Mouse (Mus musculus) liver, embryonic 16.5 days (tissue): ENCODE measurements at regions not wholly inside any gene's neighbourhood (a gene's known extent, or its start where the extent isn't known, plus 50 kb on each side); places are given as distances from the start of the nearest gene placed in this dataset.

Source experiments
- ATAC-seq: fragments of 200-750 bp; cut with Nextera tagmentation; 2 replicates; pipeline ENCODE4 v1.8.0; 2017; ENCODE audit warnings: low read depth, mild to moderate bottlenecking, moderate number of reproducible peaks, moderate library complexity
- H3K27ac ChIP-seq: fragments of 300-500 bp; sonication (generic); 2 replicates; pipeline ENCODE4 v1.5.1; 2014; ENCODE audit warnings: mild to moderate bottlenecking, low read length
- H3K27me3 ChIP-seq: fragments of 300-500 bp; sonication (generic); 2 replicates; pipeline ENCODE4 v1.6.1; 2014; ENCODE audit warnings: low read depth, low read length, mixed read lengths; ENCODE audit not compliant: control insufficient read depth, insufficient read depth
- H3K36me3 ChIP-seq: fragments of 300-500 bp; sonication (generic); 2 replicates; pipeline ENCODE4 v1.6.1; 2014; ENCODE audit warnings: mild to moderate bottlenecking; ENCODE audit not compliant: control insufficient read depth, insufficient read depth
- H3K4me1 ChIP-seq: fragments of 300-500 bp; sonication (generic); 2 replicates; pipeline ENCODE4 v1.6.1; 2014; ENCODE audit warnings: low read depth, low read length, mixed read lengths; ENCODE audit not compliant: control insufficient read depth
- H3K4me2 ChIP-seq: fragments of 300-500 bp; sonication (generic); 2 replicates; pipeline ENCODE4 v1.6.1; 2014; ENCODE audit warnings: low read depth, low read length, mixed read lengths
- H3K4me3 ChIP-seq: fragments of 300-500 bp; sonication (generic); 2 replicates; pipeline ENCODE4 v1.5.1; 2014; ENCODE audit warnings: low read depth, mild to moderate bottlenecking, low read length
- H3K9ac ChIP-seq: fragments of 300-500 bp; sonication (generic); 2 replicates; pipeline ENCODE4 v1.6.1; 2014; ENCODE audit warnings: low read depth, low read length
- H3K9me3 ChIP-seq: fragments of 300-500 bp; sonication (generic); replicated peaks from 2 replicates; pipeline ENCODE4 v1.6.1; 2016; ENCODE audit warnings: low read length; ENCODE audit not compliant: control insufficient read depth
- WGBS: fragments of 180-500 bp; shearing (Covaris S2); extraction: QIAGEN DNeasy Blood & Tissue Kit; methylation state at CpG from one replicate; pipeline ENCODE4 v1.1.7; 2014; ENCODE audit not compliant: insufficient replicate concordance; 5-methylcytosine and 5-hydroxymethylcytosine counted together

- WGBS, result 66% methylated on average over 5 of the region's 5 CpGs
- Histone ChIP-seq H3K27me3 (no peaks in the 10 kb centered on the region), H3K9me3 (no peaks in the 10 kb centered on the region), H3K4me2 (no peak overlapping the region), H3K36me3 (no peaks in the 10 kb centered on the region), H3K27ac (no peak overlapping the region), H3K9ac (no peak overlapping the region), H3K4me3 (no peak overlapping the region), H3K4me1 (no peaks in the 10 kb centered on the region)
- ATAC-seq, result no peak
These were observed 268.6 kb upstream of the Eef2kmt start for GRCm38 (mm10) chr16:5524375-5524774.

- no peak overlapping the region for H3K9ac ChIP-seq
- no peak overlapping the region for H3K27ac ChIP-seq
- H3K27me3 ChIP-seq, result no peaks in the 10 kb centered on the region
- no peaks in the 10 kb centered on the region for H3K4me1 ChIP-seq
- no peak overlapping the region for H3K4me3 ChIP-seq
- H3K9me3 ChIP-seq, result no peaks in the 10 kb centered on the region
- 73% methylated on average over 7 of the region's 7 CpGs for WGBS
- no peaks in the 10 kb centered on the region for H3K36me3 ChIP-seq
- ATAC-seq, result no peak
- H3K4me2 ChIP-seq, result no peak overlapping the region
These were observed 267.7 kb upstream of the Eef2kmt start for GRCm38 (mm10) chr16:5523402-5524021.

GRCm38 (mm10) chr16:5517746-5518145 lies 262.0 kb upstream of the Eef2kmt start:
- H3K4me3 ChIP-seq, result no peak overlapping the region
- WGBS, result 43% methylated on average over 5 of the region's 5 CpGs
- no peak for ATAC-seq

DNA sequence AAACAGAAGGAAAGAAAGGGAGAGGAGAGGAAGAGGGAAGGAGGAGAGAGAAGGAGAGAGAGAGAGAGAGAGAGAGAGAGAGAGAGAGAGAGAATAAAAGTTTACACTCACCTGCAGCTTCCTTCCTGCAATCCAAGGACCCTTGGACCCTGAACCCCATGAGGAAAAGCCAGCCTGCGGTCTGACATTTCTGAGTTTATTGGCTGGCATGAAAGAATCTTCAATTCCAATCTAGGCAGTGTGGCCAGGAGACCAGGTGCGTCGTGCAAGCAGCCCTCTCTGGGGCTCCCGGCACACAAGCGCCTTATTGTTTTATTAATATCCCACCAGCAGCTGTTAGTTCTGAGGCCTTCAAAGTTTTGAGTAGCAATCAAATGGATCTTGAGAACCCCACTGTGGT lies 260.1 kb upstream of the Eef2kmt start:
- no peak overlapping the region for H3K4me3 ChIP-seq
- no peak overlapping the region for H3K9ac ChIP-seq
- no peaks in the 10 kb centered on the region for H3K4me1 ChIP-seq
- H3K27ac ChIP-seq, result no peak overlapping the region
- no peak overlapping the region for H3K4me2 ChIP-seq
- no peaks in the 10 kb centered on the region for H3K27me3 ChIP-seq
- 67% methylated on average over 5 of the region's 5 CpGs for WGBS
- H3K9me3 ChIP-seq, result no peaks in the 10 kb centered on the region
- H3K36me3 ChIP-seq, result no peaks in the 10 kb centered on the region
- ATAC-seq, result no peak

More at GRCm38 (mm10) chr16:5517746-5518145, 262.0 kb upstream of the Eef2kmt start:
- Histone ChIP-seq H3K4me2 (no peak overlapping the region), H3K9me3 (no peaks in the 10 kb centered on the region), H3K36me3 (no peaks in the 10 kb centered on the region), H3K9ac (no peak overlapping the region), H3K4me1 (no peaks in the 10 kb centered on the region), H3K27ac (no peak overlapping the region), H3K27me3 (no peaks in the 10 kb centered on the region)

GRCm38 (mm10) chr16:5507261-5507660 lies 251.5 kb upstream of the Eef2kmt start:
- Histone ChIP-seq H3K27ac (no peak overlapping the region), H3K36me3 (no peaks in the 10 kb centered on the region), H3K27me3 (no peaks in the 10 kb centered on the region), H3K4me3 (no peak overlapping the region), H3K9ac (no peak overlapping the region), H3K4me1 (no peaks in the 10 kb centered on the region), H3K4me2 (no peak overlapping the region), H3K9me3 (no peaks in the 10 kb centered on the region)
- WGBS, result 67% methylated on average over 8 of the region's 8 CpGs
- ATAC-seq, result no peak

GRCm38 (mm10) chr16:5501961-5502360 lies 246.2 kb upstream of the Eef2kmt start:
- Histone ChIP-seq H3K27me3 (no peaks in the 10 kb centered on the region), H3K36me3 (no peaks in the 10 kb centered on the region), H3K4me3 (no peak overlapping the region), H3K9ac (no peak overlapping the region), H3K4me1 (no peaks in the 10 kb centered on the region), H3K4me2 (no peak overlapping the region), H3K27ac (no peak overlapping the region), H3K9me3 (no peaks in the 10 kb centered on the region)
- 69% methylated on average over 7 of the region's 7 CpGs for WGBS
- no peak for ATAC-seq

DNA sequence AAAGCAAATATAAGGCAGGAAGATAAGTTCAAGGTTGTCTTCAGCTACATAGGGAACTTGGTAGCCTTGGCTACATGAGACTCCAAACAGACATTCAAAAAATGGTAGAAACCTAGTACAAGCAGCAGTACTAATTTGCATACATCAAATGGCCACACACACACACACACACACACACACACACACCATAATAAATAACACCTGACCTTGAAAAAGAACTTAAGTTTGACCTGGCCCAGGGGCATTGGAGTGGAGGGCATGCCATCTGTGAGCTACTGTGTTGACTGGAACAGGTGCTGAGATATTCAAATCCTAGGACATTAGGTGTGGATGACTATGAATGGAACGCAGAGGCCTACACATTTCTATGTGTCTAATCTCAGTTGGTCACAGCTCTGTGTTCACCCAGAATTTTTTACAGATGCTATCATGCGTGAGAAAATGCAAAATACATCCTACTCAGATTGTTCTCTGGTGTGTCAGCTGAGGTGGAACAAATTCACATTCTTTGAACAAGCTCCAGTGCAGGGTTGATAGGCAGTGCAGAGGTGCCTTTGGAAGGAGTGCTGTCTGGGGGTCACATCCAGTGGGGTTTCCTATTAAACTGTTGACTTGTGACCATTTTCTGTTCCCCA lies 240.4 kb upstream of the Eef2kmt start:
- Histone ChIP-seq H3K4me3 (no peak overlapping the region), H3K36me3 (no peaks in the 10 kb centered on the region)
- 53% methylated on average over 2 of the region's 2 CpGs for WGBS

DNA sequence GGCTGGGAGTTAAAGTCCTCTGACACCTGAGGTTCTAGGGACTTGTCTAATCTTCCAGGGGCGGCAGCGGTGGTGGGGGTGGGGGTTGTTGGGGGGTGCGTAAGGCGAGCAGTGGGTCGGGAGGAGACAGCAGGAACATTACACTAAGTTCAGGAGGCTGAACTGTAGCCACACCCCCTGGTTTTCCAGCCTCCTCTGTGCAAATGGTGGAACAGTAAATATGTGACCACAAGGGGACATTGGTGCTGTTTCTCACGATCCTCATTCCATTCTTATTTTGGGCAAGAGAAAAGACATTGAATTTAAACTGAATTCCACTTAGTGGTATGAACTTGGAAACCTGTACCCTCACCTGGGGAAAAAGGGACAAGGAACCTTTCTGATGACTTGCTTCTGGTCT lies 237.6 kb upstream of the Eef2kmt start:
- whole genome bisulfite sequencing, result 27% methylated on average over 6 of the region's 6 CpGs
- no peak overlapping the region for H3K4me2 ChIP-seq
- no peak for ATAC-seq
- no peak overlapping the region for H3K27ac ChIP-seq
- H3K27me3 ChIP-seq, result no peaks in the 10 kb centered on the region
- no peaks in the 10 kb centered on the region for H3K9me3 ChIP-seq
- H3K9ac ChIP-seq, result no peak overlapping the region
- H3K4me3 ChIP-seq, result no peak overlapping the region
- H3K4me1 ChIP-seq, result no peaks in the 10 kb centered on the region
- no peaks in the 10 kb centered on the region for H3K36me3 ChIP-seq

More for the DNA sequence above, 240.4 kb upstream of the Eef2kmt start:
- Histone ChIP-seq H3K27me3 (no peaks in the 10 kb centered on the region), H3K27ac (no peak overlapping the region), H3K9me3 (no peaks in the 10 kb centered on the region), H3K4me1 (no peaks in the 10 kb centered on the region), H3K4me2 (no peak overlapping the region), H3K9ac (no peak overlapping the region)
- ATAC-seq, result no peak

DNA sequence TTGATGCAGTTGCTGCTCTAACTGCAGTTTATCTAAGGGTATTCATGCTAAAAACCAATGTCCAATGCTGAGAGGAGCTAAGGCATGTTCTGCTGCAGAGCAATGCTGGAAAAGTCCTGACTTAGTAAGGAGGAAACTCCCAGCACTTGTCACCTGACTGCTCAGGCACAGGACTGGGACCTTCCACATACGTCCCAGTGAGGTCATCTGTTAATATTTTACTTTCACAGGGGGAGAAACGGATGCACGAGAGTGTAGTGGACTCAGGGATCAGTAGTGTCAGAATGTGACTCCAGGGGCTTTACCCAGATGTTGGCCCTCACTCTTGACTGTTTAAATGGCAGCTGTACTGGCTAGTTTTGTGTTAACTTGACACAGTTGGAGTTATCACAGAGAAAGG lies 231.5 kb upstream of the Eef2kmt start:
- WGBS, result 25% methylated on average over 3 of the region's 3 CpGs
- peak; percentile 30; the same call in 1 of the 2 replicates for ATAC-seq
- no peaks in the 10 kb centered on the region for H3K4me1 ChIP-seq

More for the DNA sequence above, 231.5 kb upstream of the Eef2kmt start:
- Histone ChIP-seq H3K9me3 (no peaks in the 10 kb centered on the region), H3K9ac (no peak overlapping the region), H3K4me2 (no peak overlapping the region), H3K36me3 (no peaks in the 10 kb centered on the region), H3K4me3 (no peak overlapping the region), H3K27ac (no peak overlapping the region), H3K27me3 (no peaks in the 10 kb centered on the region)
